Mouse (Mus musculus) inflammation-experienced regulatory T-cells, adult 6 months (primary cell): ENCODE data around the gene Cpeb4. TPM values are rescaled to one million over a fixed set of nuclear protein-coding genes. Genes with fewer than 3 reads are reported as not detected.

ENCODE experiments used
- ATAC-seq: one replicate; pipeline ENCODE4 v1.8.0; 2017
- polyA plus RNA-seq, 3 experiments: library from polyadenylated mRNA; unstranded; fragments of 100-300 nt; shearing (Covaris generic); gene quantifications; one replicate each; pipeline ENCODE4 v1.2.1; 2017

Cpeb4 gene
- polyA plus RNA-seq, 3 experiments from 2014 or later: 5.3 to 7.4 (median 7.0) TPM

DNA sequence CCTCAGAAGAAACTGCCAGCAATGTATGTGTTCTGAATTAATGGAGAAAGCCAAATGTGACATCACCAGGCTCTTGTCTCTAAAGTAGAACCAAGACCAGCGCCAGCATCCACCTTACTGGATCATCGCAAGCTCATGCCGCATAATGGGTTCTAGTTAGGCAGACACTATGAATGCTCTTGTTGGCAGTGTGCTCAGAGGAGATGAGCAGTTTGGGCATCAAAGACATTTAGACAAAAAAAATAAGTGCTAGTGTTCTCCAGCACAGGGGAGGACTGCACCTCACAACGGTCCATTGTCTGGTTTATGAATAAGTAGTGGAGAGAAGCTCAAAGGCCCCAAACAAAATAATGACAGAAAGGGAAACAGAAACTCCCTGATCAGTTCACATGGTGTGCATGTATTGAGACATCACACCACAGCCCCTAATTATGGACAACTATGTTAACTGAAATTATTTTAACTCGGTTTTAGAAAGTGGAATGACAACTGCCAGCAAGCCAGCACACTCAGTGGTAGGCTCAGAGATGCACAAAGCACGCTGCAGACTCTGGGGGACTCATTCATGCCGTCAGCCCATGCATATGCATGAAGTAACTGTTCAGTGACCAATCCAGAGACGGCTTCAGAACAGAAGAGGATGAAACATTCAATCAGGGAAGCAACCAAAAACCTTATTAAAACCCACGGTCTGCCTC is 25.1 kb upstream of the Cpeb4 start:
- ATAC-seq: no peak

DNA sequence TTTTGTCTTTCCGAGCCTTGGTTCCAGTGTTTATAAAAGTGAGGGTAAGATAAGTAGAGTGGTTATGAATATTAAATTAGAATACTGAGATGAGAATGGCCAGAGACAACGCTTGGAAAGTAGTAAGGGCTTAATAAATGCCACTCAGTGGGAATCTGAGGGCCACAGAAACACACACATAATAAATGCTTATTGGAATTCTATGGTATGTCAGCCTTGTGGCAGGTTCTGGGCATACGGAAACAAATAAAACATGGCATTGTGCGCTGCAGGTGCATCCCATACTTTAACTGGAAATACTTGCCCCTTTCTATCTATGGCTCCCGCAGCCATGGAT is 24.6 kb upstream of the Cpeb4 start:
- ATAC-seq: no peak

DNA sequence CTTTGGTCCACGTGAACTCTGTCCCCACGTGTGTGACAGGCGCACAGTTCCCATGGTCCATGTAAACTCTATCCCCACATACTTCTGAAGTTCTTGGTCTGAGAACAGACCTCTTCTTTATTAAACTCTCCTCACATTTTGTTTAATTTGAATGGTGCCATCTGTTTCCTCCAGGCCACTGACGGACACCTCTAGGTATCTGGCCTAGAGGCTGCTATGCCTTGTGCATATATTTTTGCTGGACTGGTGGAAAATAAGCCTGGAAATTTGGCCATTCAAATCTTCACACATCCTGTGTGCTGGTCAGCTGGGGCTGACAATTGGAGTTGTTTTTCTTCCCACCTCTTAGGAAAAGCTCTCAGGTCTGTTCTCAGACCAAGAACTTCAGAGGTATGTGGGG is 23.3 kb upstream of the Cpeb4 start:
- no peak for ATAC-seq

GRCm38 (mm10) chr11:31850156-31850775 is 21.7 kb upstream of the Cpeb4 start:
- no peak for ATAC-seq

DNA sequence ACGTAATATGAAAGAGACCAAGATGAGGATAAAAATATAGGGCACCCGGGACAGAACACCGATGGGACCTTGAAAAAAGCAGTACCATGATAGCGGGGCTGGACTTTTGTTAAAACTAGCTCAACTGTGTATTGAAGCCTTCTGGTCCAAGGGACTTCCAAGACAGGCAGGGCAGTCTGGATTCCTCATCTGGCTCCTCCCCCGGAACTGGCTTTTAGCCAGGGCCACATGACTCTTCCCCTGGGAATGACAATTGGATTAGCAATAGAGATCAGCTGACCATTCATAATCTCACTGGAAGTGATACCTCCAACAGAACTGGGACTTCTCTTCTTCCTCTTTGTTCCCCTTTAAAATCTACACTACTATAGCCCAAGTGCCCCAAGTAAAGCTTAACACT is 21.0 kb upstream of the Cpeb4 start:
- no peak for ATAC-seq

DNA sequence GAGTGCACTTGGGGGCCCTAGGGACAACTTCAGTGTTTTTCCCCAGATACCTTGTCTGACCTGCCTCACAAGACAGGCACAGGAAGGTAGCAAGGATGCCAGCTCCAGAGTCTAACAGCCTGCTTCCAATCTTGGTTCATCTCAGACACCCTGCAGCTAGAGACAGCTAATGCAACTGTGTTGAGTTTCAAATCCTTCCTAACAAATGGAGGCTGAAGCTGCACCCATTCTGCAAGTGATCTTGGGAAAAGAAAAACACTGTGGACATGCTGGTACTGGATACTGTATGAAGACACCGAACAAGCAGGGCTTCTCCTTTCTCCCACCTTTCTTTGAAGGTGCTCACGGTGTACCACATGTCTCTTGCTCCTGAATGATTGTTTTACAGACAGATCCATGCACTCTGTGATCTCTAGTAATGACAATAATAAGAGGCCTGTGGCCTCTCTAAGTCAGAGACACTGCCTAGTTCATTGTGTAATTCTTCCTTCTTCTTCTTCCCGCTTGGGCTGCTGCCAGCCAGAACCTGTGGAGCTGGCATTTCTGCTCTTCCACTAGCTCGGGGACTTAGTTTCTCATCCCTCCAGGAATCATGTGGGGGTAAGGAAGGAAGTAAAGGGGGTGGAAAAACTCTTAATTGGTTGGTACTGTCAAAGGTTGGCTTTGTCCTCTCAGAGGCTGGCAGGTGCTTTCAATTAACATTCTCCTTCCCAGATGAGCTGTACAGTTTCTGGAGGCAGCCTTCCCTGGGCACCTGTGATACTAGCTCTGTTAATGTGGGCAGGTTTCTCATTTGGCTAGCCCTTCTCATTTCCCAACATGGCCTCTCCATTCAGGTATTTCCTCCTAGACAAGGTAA is 20.1 kb upstream of the Cpeb4 start:
- ATAC-seq: no peak

DNA sequence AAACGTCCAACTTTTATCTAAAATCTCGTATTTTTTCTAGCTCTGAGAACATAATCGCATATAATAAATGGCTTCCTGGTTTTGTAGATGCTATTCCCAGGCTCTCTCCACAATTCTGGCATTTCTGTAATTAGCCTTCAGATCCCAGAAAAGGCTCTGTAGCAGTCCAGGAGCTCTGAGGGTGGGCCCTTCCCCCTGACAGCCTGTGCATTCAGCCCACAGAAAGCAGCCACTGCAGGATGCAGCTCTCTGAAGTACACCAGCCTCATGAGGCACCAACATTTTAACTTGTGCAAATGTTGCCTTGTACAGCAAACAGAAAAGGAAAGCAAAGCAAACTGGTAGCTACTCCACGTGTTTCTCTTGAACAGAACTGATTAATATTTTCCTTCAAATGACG is 17.1 kb upstream of the Cpeb4 start:
- ATAC-seq: no peak

- ATAC-seq: no peak
Observed at GRCm38 (mm10) chr11:31857479-31857878, 14.5 kb upstream of the Cpeb4 start.

- no peak for ATAC-seq
Observed at GRCm38 (mm10) chr11:31861149-31861890, 10.7 kb upstream of the Cpeb4 start.

GRCm38 (mm10) chr11:31867976-31868375 is 4.0 kb upstream of the Cpeb4 start:
- ATAC-seq: no peak

GRCm38 (mm10) chr11:31870285-31871010 is 1.6 kb upstream of the Cpeb4 start:
- ATAC-seq: peak; percentile 97

DNA sequence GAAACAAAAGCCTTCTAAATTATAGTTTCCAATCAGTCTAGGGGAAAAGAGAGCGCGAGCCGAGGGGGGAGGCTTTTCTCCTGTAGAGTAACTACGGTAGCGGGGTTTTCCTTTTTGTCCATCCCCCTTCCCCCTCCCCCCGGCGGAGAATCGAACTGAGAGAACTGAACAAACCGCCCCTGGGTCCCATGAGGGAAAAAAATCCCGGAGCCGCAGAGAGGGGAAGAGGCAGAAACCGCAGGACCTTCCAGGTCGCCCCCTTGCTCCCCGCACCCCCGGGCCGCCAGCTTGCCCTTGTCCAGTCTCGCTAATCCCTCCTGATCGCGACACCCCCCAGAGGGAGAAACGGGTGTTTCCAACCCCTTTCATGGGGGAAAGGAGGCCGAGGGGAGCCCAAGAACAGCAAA is 873 bp upstream of the Cpeb4 start:
- ATAC-seq: no peak

GRCm38 (mm10) chr11:31872546-31873261 is 693 bp downstream of the Cpeb4 start:
- ATAC-seq: no peak

GRCm38 (mm10) chr11:31874071-31874470 is 2.1 kb downstream of the Cpeb4 start:
- no peak for ATAC-seq

GRCm38 (mm10) chr11:31883671-31884070 is 11.7 kb downstream of the Cpeb4 start:
- no peak for ATAC-seq

- ATAC-seq: no peak
Observed at GRCm38 (mm10) chr11:31885765-31886164, 13.8 kb downstream of the Cpeb4 start.

DNA sequence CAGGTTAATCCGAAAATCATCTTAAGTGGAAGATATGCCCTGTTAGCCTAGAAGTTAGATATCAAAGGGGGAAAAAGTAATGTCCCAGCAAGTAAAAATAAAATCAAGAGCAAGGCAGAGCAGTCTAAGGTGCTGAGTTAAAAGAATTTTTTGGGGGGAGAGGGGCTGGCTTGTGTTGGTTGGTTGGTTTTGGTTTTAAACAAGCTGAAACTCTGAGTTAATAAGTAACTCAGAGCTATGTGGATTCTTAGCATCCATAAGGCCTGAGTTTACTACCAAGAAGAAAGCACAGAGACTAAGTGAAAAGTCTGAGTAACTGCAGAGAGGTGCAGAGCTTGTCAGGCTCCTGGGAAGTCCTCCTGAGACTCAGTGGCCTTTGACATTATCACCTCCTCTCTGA is 16.2 kb downstream of the Cpeb4 start:
- no peak for ATAC-seq

- peak; percentile 70 for ATAC-seq
Observed at GRCm38 (mm10) chr11:31892152-31892551, 20.1 kb downstream of the Cpeb4 start.

DNA sequence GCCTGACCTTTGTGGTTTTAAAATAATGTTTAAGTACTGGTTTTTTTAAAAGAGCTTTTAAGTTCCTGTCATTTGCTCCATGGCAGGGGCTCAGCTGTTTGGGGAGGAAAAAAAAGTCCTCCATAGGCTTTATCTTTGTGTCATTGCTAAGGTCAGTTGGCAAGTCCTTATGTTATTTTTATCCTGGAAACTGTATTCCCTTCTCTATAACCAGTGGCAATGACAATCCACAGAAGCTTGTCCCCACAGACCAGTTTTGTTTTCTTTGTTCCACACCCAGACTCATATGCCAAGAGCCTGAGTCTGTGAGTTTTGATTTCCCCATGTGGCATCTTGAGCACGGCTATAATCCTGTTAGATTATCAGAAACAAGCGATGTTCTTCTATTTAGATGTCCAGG is 21.6 kb downstream of the Cpeb4 start:
- no peak for ATAC-seq

DNA sequence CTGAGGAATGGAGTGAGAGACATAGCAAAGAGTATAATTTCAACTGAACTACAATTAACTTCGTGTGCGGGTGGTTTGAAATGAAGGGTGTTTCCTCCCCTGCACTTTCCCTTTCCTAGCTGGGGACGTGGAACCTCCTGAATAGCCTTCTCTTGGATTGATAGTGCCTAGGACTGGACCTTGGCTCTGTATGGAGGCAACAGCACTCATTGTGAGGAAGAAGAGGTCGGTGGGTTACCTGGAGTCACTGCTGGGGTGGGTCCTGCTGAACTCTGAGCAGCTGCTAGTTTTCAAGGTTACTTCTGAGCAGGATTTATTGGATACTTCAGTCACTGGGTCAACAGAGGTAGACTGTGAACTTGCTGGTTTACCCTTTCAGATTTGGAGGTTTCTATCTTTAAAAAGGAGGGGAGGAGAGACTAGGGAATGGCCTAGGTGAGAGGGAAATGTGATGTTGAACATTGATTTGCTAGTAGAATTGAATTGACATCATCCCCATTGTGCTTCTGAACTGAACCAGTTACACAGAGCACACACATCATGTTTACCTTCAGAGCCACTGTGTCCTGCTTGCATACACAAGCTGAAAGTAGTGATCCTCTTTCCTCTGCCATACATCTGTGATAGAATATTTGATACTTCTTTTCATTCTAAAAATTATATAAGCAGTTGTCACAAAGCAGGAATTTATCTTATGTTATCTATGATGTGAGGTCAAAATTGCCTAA is 24.2 kb downstream of the Cpeb4 start:
- no peak for ATAC-seq

- ATAC-seq: no peak
Observed at GRCm38 (mm10) chr11:31896905-31897304, 24.9 kb downstream of the Cpeb4 start.
